Mouse (Mus musculus) cerebellum, adult 2 months (tissue): ENCODE data around the gene Nrip3.

ENCODE experiments used
- CTCF ChIP-seq: fragments of 200-500 bp; IDR thresholded peaks from 2 replicates; pipeline ENCODE4 v1.5.1; 2011; ENCODE audit warnings: low read depth, mild to moderate bottlenecking, control low read depth, low read length, moderate library complexity, borderline replicate concordance; ENCODE audit not compliant: insufficient read depth
- POLR2A ChIP-seq: fragments of 200-500 bp; IDR thresholded peaks from 2 replicates; pipeline ENCODE4 v1.6.1; 2011; ENCODE audit warnings: low read length, control low read depth, borderline replicate concordance; ENCODE audit not compliant: insufficient read depth

DNA sequence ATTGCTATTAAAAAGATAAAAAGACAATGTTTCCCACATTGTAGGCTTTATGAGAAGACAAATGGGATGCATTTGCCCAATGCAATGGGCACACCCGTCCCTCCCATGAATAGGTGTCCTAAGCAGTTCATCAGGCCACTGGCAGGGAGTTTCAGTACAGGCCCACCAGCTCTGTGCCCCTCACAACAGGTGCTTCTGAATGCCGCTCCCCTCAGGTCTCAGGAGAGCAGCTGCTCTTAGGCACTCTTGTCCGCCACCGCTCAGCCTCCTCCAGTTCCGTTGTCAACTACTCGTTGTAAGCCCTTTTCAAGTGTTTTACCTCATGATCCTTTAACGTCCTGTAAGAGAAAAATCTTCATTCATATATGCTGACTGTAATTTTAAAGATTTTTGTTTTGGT, 69.6 kb downstream of the Nrip3 start:
- TF ChIP-seq CTCF = no peak
- TF ChIP-seq POLR2A = no peak
